Mouse (Mus musculus): ENCODE measurements around the gene Sf3a2.

The Sf3a2 gene

GRCm38 (mm10) chr10:80798150-80799006, at the start of gene Sf3a2, which contains the start of gene Plekhj1:
Gene Sf3a2 (plus strand): TSS chr10:80798198.
Gene Plekhj1 (minus strand): TSS chr10:80798626.
- DNase-seq (ENCODE audit: low spot score in 2 of 2): peak; percentile 97 to 98

- no peak for DNase-seq (ENCODE audit: low spot score in 2 of 2)
Observed at GRCm38 (mm10) chr10:80748609-80749008, 49.4 kb upstream of the Sf3a2 start.

- peak; percentile 72 to 89 for DNase-seq (ENCODE audit: low spot score in 2 of 2)
Observed at GRCm38 (mm10) chr10:80751188-80751832, 46.7 kb upstream of the Sf3a2 start.

GRCm38 (mm10) chr10:80752079-80752625, 45.8 kb upstream of the Sf3a2 start:
- no peak for DNase-seq (ENCODE audit: low spot score in 2 of 2)

- DNase-seq (ENCODE audit: low spot score in 2 of 2): peak; percentile 97 to 98
Observed at GRCm38 (mm10) chr10:80754594-80755290, 43.3 kb upstream of the Sf3a2 start, which contains the start of gene Dot1l. Gene Dot1l (plus strand): TSS chr10:80755206.

GRCm38 (mm10) chr10:80755291-80756015, 42.5 kb upstream of the Sf3a2 start:
- DNase-seq (ENCODE audit: low spot score in 2 of 2): no peak

GRCm38 (mm10) chr10:80756099-80756498, 41.9 kb upstream of the Sf3a2 start:
- no peak for DNase-seq (ENCODE audit: low spot score in 2 of 2)

GRCm38 (mm10) chr10:80756509-80756908, 41.5 kb upstream of the Sf3a2 start:
- DNase-seq (ENCODE audit: low spot score in 2 of 2): no peak

GRCm38 (mm10) chr10:80756967-80757366, 41.0 kb upstream of the Sf3a2 start:
- peak; percentile 49 to 57 for DNase-seq (ENCODE audit: low spot score in 2 of 2)

GRCm38 (mm10) chr10:80757717-80758116, 40.3 kb upstream of the Sf3a2 start:
- DNase-seq (ENCODE audit: low spot score in 2 of 2): peak; percentile 48 to 66

- DNase-seq (ENCODE audit: low spot score in 2 of 2): peak in 1 of 2 experiments; percentile 36
Observed at GRCm38 (mm10) chr10:80758651-80759050, 39.3 kb upstream of the Sf3a2 start.

- DNase-seq (ENCODE audit: low spot score in 2 of 2): no peak
Observed at GRCm38 (mm10) chr10:80760596-80761524, 37.1 kb upstream of the Sf3a2 start.

GRCm38 (mm10) chr10:80761821-80762220, 36.2 kb upstream of the Sf3a2 start:
- no peak for DNase-seq (ENCODE audit: low spot score in 2 of 2)

- no peak for DNase-seq (ENCODE audit: low spot score in 2 of 2)
Observed at GRCm38 (mm10) chr10:80763502-80763901, 34.5 kb upstream of the Sf3a2 start.

GRCm38 (mm10) chr10:80765746-80766145, 32.3 kb upstream of the Sf3a2 start:
- DNase-seq (ENCODE audit: low spot score in 2 of 2): no peak

- DNase-seq (ENCODE audit: low spot score in 2 of 2): no peak
Observed at GRCm38 (mm10) chr10:80766161-80766815, 31.7 kb upstream of the Sf3a2 start.

GRCm38 (mm10) chr10:80768365-80768764, 29.6 kb upstream of the Sf3a2 start:
- no peak for DNase-seq (ENCODE audit: low spot score in 2 of 2)

GRCm38 (mm10) chr10:80773816-80774215, 24.2 kb upstream of the Sf3a2 start:
- no peak for DNase-seq (ENCODE audit: low spot score in 2 of 2)

- peak; percentile 90 to 94 for DNase-seq (ENCODE audit: low spot score in 2 of 2)
Observed at GRCm38 (mm10) chr10:80774549-80774948, 23.4 kb upstream of the Sf3a2 start.

- DNase-seq (ENCODE audit: low spot score in 2 of 2): no peak
Observed at GRCm38 (mm10) chr10:80774981-80775380, 23.0 kb upstream of the Sf3a2 start.
